Mouse (Mus musculus) kidney, postnatal 10 days (tissue): ENCODE measurements at regions not wholly inside any gene's neighbourhood (a gene's known extent, or its start where the extent isn't known, plus 50 kb on each side); places are given as distances from the start of the nearest gene placed in this dataset.

Experiments used
- DNase-seq: peaks from one replicate; pipeline ENCODE4 v3.0.0; 2021; ENCODE audit warnings: mixed read lengths

DNA sequence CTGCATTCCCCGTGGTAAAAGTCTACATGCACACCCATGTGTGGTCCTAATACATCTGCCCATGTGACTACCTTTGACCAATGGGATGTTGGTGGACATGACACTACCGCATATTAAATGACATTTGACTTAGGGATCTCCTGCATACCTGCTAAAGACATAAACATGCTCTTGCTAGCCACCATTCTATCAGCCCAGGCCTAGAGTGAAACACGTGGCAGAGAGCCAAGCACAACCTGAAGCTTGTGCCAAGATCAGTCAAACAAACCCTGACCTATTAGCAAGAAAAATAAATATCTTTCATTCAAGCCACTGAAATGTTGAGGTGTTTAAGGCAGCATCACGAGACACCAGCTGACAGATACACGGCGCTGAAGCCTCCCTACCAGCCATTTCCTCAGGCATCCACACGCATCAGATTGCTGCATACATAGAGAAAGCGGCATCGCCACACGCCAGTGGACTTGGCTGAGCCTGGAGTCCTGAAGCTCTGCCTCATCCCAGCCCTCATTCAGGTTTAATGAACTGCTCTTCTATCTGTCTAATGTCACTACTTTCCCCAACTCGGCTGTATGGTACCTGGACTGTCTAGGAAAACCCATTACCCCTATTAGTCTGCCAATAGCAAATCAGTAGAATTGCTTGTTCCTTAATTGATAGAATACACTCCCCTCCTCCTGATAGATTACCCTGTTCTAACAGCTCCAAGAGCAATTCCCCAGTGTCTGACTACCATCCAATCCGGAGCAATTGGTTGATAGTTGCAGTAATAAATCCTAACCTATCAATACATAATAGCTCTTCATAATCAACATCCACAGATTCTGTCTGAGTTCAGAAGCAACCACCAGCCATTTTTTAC is 242.8 kb upstream of the Rsrc1 start:
- peak; percentile 29 for DNase-seq

DNA sequence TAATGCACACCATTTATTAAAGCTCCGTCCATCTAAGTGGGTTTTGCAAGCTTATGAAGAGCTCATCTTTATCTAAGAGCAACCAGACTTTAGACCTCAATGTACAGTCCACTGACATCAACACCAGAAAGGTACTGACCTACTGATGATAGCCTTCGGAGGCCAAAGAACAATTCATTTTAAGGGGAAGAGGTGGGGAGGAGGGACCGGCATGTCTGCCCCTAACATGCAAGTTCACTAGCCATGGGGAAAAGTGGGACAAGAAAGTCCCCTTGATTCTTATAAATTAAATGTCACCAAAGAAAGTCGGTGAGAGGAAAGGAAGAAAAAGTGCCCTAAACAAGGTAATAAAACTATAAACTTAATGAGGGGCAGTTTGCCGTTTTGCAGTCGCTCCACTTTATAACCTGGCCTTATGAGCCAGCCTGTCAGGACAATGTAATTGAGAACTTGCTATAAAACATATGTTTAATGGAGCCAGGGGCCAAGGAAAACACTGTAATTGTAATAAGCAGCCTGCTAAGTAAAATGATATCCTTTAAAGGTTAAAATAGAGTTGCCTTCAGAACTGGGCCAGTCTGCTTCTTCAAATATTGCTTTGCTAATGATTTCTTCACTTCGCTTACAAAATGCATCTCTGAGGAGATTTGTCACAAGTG is 241.7 kb upstream of the Rsrc1 start:
- DNase-seq: no peak

DNA sequence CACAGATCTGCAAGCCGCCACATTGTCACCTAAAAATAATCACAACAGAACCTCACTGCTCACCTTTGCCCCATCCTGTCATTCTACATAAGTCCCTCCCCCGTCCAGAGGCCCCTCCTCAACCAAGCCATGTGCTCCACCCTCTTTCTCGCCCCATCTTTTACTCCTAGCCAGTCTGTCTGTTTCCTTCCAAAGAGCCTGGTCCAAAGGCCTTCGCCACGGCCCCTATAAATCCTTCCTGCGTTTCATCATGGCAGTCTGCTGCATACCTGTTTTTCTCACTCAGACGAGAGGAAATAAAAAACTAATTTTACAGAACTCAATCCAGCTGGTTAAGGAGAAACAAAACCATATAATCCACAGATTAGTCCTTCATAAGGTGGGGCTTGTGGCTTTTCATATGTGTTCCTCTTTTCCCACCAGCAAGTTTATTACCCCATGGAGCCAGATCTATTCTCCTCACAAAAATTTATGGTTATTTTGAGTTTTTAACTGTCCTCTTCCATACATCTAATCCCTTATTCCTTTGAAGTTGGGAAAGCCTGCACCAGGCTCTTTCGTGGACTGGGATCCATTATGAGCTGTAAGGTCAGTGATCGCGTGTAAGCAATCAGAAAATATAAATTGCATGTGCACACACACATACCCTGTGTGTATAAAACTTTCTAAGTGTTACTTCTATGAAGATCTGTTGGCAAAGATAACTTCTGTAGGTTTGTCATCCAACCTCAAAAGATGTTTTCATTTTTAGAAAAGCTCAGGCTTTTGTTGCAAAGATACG is 236.9 kb upstream of the Rsrc1 start:
- no peak for DNase-seq

DNA sequence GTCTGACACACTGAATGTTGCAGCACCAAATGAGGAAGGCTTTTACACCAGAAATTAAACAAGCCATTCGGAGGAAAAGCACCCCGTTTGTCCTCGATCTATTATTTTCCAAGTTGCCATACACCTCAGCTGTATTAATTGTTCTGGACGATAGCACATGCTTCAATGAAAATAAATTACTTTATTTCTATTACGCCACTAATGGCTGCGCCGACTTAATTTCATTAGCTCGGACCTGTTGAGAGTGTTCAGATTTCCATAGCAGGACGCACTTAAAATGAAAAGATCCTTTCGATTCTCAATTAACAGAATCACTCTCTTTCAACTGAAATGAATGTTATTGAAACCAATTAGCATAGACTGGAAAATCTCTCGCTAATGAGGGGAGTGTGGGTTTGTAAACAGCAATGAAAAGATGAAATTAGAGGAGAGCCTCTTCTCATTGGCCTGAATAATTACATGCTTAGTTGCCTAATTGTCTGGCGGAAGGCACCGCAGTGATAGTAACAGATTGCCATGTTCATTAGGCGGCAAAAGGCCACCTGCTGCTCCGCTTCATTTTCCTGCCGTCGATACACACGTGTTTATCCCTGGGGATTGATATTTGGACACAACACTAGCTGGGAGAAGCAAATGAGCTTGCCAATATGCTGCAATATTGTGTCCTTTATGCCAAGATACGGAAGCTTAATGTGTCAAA is 234.7 kb upstream of the Rsrc1 start:
- DNase-seq: no peak

DNA sequence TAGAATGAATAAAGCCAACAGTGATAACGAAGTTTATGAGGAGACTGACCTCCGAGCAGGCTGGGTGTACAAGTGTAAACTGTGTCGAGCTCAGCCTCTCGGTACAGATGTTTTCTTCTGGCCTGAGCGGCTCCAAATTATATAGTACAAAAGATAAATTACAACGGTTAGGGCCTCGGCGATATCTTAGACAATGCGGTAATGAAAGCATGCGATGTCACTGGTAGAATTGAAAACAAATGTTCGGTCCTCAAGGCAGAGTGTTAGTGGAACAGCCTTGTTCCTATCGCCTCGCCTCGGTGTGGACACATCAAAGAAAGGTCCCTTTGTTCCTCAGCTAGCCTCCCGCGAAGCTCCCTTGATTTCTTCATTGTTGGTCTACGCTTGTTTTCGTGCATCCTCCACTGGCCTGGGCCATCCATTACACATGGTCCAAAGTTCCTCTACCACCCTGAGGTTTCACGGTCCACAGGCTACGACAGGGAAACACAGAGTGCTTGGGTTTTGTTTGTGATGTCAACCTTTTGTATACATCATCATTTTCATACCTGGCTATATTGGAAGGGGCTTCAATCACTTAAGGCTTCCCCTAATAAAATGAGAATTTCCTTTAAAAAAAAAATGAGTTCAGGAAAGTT is 234.0 kb upstream of the Rsrc1 start:
- no peak for DNase-seq

- DNase-seq: no peak
Measured at GRCm38 (mm10) chr3:66758141-66758540, 223.0 kb upstream of the Rsrc1 start.

DNA sequence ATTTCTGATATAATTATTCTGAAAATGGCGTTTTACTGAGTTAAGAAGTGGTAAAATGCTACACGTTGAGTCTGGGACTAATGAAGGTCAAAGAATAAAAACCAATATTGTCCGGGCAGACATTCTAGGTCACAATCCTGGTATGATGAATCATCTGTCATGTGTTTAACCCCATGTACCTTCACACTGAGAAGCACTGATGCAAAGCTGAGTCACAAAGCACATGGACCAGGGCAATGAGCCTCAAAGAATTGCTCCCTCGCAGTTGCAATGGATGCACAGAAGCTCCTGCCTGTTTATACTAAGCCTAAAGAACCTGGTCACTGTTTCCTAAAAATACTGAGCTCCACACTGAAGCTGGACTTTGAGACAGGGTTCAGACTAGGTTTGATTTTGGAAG is 221.3 kb upstream of the Rsrc1 start:
- DNase-seq: no peak

GRCm38 (mm10) chr3:66762446-66762845 is 218.7 kb upstream of the Rsrc1 start:
- DNase-seq: no peak

- DNase-seq: peak; percentile 6
Measured at GRCm38 (mm10) chr3:66797351-66798010, 183.7 kb upstream of the Rsrc1 start.

GRCm38 (mm10) chr3:66798292-66798691 is 182.9 kb upstream of the Rsrc1 start:
- no peak for DNase-seq

GRCm38 (mm10) chr3:66802538-66802937 is 178.7 kb upstream of the Rsrc1 start:
- no peak for DNase-seq

GRCm38 (mm10) chr3:66806176-66806575 is 175.0 kb upstream of the Rsrc1 start:
- no peak for DNase-seq

DNA sequence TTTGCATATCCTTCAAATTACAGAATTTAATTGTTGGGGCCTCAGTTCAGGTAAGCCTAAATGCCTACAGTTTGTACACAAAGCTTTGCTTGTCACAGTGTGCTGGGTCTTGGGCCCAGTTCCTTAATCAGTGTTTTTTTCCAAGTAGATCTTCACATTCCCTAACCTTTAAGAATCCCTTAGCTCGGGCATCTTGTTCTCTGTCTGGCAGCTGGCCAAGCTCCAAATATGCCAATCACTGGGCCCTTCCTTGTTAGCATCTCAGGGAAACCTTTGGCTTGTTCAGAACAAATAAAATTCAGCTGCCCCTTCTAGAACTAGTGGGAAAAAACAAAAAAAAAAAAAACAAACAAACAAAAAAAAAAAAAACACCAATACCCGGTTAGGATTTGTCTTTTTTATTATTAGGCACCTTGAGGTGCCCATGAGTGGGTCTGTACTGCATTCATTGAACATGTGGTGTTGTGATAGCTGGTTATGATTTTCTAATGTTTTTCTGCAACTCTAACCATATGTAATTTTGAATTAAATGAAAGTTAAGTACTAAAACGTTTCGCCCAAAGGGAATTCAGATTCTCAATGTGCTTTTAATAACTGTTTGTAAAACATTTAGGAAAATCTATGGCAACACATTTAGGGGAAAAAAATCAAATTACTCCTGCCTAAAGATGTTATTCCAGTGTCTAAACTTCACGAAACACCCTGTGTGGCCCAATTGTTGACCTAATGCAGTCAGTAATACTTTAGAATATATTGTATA is 168.3 kb upstream of the Rsrc1 start:
- DNase-seq: peak; percentile 14

DNA sequence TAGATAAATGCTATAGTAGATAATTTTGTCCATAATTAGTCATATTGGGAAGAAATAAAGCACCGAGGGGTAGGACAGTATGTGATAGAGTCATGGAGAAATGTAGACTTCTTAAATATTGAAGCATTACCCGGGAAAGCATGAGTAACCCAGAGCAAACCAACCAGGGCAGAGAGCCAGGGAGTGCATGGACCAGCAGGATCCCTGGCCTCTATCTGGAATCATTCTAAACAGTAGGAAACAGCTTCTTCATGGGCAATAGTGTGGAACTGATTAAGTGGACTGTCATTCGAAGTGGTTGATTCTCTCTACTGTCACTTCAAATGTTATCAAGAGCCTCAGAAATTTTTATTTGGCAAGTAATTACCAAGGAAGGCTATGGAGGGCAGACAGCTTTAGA is 155.4 kb upstream of the Rsrc1 start:
- no peak for DNase-seq
